Mouse (Mus musculus) kidney, adult 2 months (tissue): ENCODE results near the gene Klhdc9.

ENCODE experiments used
- CTCF ChIP-seq: fragments of 200-500 bp; conservative IDR thresholded peaks from 2 replicates; pipeline ENCODE4 v1.5.1; 2011; ENCODE audit warnings: low read depth, mild to moderate bottlenecking, control low read depth, low read length, moderate library complexity, mixed read lengths; ENCODE audit not compliant: insufficient read depth, insufficient read length
- POLR2A ChIP-seq: fragments of 200-500 bp; IDR thresholded peaks from one replicate; pipeline ENCODE4 v1.6.1; 2011; ENCODE audit warnings: low read depth, low read length, control low read depth

DNA sequence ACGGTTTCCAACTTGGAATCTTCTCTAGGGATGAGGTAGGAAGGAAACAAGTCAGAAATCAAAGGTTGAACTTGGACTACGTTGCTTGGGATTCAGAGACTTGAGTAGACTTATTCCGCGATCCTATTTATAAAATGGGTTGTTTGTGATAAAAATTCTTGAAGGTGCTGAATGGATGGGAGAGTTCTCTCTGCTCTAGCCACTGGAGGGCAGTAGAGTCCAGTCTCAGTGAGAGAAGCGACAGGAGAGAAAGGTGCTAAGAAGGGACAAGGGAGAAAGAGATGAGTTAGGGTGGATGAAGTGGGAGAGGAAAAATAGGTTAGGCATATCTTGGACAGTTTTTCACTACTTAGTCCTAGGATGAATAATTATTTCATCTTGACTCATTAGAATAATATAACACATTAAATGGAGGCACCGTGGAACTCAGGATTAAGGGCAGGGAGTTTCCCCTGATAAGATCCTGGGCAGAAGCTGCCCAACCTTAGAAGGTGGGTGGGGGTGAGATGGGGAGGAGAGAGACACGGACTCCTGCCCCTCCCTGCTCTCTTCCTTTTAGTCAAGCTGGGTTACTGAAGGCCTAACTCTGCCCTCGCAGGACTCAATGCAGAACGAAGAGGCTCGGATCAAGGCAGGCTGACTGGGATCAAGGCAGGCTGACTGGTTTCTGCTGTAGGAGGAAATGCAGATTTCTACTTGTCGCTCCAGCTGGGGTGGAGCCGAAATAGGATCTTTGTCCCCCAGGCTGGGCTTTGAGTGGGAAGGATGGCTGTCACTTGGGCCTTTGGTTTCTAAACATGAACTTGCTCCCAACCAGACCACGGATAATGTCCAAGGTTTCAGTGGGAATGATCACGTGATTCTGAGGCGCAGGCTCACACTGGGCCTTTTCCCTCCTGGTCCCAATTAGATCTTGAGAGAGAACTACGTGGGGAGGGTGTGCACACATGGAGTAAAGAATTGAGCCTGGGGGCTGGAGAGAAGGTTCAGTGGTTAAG, 807 bp upstream of the Klhdc9 start:
- TF ChIP-seq CTCF (peak; percentile 86), POLR2A (no peak)
